Mouse (Mus musculus) kidney, adult 2 months (tissue): ENCODE results near the gene Notch4.

Experiments used
- CTCF ChIP-seq: fragments of 200-500 bp; conservative IDR thresholded peaks from 2 replicates; pipeline ENCODE4 v1.5.1; 2011; ENCODE audit warnings: low read depth, mild to moderate bottlenecking, control low read depth, low read length, moderate library complexity, mixed read lengths; ENCODE audit not compliant: insufficient read depth, insufficient read length
- POLR2A ChIP-seq: fragments of 200-500 bp; IDR thresholded peaks from one replicate; pipeline ENCODE4 v1.6.1; 2011; ENCODE audit warnings: low read depth, low read length, control low read depth

GRCm38 (mm10) chr17:34556406-34556805, 7.7 kb upstream of the Notch4 start:
- TF ChIP-seq CTCF = no peak
- TF ChIP-seq POLR2A = no peak
